Mouse (Mus musculus): ENCODE data around the gene Trim7. TPM values are rescaled to one million over a fixed set of nuclear protein-coding genes. Genes with fewer than 3 reads are reported as not detected.
A peak's percentile ranks its signal among the peaks of the same experiment; 100 is the strongest.
"Not testable (repeated sequence)": the region's sequence is repeated elsewhere in the genome, so short reads cannot be mapped to it uniquely, and the experiment has no call there.

The Trim7 gene
- total and polyA plus RNA-seq, 3 experiments: 0.67 to 4.0 (median 3.0) TPM

DNA sequence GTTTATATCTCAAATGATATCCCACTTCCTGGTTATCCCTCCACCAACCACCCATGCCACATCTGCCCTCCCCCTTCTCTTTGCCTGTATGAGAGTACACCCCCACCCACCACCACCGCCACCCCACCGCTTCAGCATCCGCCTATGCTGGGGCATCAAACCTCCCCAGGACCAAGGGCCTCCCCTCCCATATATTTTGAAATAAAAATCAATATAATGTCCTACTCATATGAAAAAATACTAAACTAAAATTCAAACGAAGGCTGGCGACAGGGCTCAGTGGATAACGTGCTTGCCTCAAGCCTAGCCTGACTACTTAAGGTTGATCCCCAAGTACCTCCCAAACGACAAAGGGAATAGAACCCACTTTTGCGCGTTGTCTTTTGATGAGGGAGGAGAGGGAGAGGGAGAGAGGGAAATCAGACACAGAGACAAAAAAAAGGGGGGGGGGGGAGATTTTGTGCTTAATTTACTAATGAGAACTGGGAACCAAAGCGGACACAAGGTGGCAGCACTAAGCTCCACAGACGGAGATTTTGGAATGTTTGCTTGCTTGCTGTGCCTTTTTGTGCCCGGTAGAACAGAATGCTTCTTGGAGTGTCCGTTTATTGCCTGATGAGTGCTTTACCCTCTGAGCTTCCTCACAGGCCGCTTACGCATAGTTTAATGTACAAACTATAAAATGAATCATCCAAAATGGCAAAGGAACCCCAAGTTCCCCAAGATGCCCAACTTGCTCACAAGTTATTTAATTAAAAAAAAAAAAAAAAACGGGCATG lies 37.4 kb upstream of the Trim7 start:
- DNase-seq (ENCODE audit: low spot score) (no peak), ATAC-seq (ENCODE audit: extremely low read depth, insufficient number of reproducible peaks, low FRiP score, poor library complexity, severe bottlenecking) (no peak)
- peaks cover 32% of the 10 kb centered on the region for H3K4me1 ChIP-seq (ENCODE audit: insufficient read depth, low read depth, low read length)
- TF ChIP-seq CTCF (IDR thresholded peaks at IDR 0.05; ENCODE audit: low read depth, low read length): peak; percentile 21; the same call in 1 of the 2 replicates
- TF ChIP-seq TAL1 (conservative IDR thresholded peaks at IDR 0.05; ENCODE audit: low read depth, low read length): no peak
- TF ChIP-seq GATA2 (IDR thresholded peaks at IDR 0.05; ENCODE audit: borderline replicate concordance, low read depth, low read length): no peak
- TF ChIP-seq POLR2AphosphoS5 (IDR thresholded peaks at IDR 0.05; ENCODE audit: insufficient replicate concordance, low read depth, low read length): no peak
- H3K9me3 ChIP-seq (replicated peaks): peaks cover 4% of the 10 kb centered on the region
- H3K36me3 ChIP-seq (replicated peaks): peaks cover 3% of the 10 kb centered on the region
- peak overlapping the region; percentile 39; the same call in 1 of the 2 replicates for H3K4me3 ChIP-seq (ENCODE audit: low read depth, low read length)
- no peaks in the 10 kb centered on the region for H3K27me3 ChIP-seq (ENCODE audit: insufficient read depth, low read length)

DNA sequence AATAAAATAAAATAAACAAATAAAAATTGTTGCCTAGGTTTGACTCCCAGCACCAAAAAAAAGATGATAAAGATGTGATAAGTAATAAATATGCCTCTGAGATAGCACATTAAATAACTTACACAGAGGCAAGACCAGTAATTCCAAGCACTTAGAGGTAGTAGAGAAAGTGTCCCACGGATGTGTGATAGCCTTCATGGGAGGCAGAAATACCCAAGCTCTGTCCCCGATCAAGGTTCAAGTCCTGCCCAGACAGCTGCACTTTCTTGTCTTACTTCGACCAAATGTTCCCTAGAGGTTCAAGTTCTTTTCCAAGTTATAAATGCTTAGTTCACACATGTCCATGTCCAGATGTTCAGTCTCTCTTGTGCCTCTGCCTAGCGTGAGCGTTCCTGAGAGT lies 36.7 kb upstream of the Trim7 start:
- no peak overlapping the region for H3K4me3 ChIP-seq (ENCODE audit: low read depth, low read length)
- H3K27me3 ChIP-seq (ENCODE audit: insufficient read depth, low read length): no peaks in the 10 kb centered on the region
- H3K9me3 ChIP-seq (replicated peaks): peaks cover 4% of the 10 kb centered on the region
- H3K36me3 ChIP-seq (replicated peaks): peaks cover 6% of the 10 kb centered on the region
- peaks cover 32% of the 10 kb centered on the region for H3K4me1 ChIP-seq (ENCODE audit: insufficient read depth, low read depth, low read length)
- DNase-seq (ENCODE audit: low spot score) (no peak), ATAC-seq (ENCODE audit: extremely low read depth, insufficient number of reproducible peaks, low FRiP score, poor library complexity, severe bottlenecking) (no peak)
- TF ChIP-seq POLR2AphosphoS5 (IDR thresholded peaks at IDR 0.05; ENCODE audit: insufficient replicate concordance, low read depth, low read length): no peak
- no peak for TF ChIP-seq CTCF (IDR thresholded peaks at IDR 0.05; ENCODE audit: low read depth, low read length)
- TF ChIP-seq GATA1 (IDR thresholded peaks at IDR 0.05; ENCODE audit: borderline replicate concordance, low read length): no peak
- no peak for TF ChIP-seq TAL1 (conservative IDR thresholded peaks at IDR 0.05; ENCODE audit: low read depth, low read length)
- TF ChIP-seq GATA2 (IDR thresholded peaks at IDR 0.05; ENCODE audit: borderline replicate concordance, low read depth, low read length): no peak

DNA sequence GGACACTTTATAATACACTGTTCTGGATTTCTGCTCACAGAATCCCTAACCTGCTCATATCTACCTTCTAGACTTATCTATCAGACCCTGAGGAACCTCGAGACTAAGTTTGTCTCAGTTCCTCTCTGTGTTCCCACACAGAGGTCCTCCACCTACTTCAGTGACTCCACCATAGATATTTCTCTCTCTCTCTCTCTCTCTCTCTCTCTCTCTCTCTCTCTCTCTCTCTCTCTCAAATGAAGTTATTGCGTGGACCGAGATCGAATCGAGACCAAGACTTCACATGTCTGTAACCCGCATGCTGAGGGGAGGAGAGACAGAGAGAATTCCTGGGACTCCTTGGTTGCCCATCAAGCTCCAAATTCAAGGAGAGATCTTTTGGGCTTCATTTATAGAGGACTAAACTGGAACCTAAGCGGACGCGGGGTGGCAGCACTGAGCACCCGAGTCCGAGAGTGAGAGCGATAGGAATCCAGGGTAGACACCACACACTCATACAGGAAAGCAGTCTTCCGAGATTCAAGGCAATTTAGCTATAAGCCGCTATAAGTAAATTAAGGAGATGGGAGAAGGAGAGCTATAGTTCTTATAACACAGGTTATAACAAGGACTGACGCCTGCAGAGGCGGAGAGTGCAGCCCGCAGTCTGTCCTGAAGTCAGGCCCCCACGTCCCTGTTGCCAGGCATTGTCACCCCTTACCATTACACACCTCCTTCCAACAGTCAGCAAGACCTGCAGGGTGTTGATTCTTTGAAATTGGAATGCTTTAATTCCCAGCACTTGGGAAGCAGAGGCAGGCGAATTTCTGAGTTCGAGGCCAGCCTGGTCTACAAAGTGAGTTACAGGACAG lies 35.7 kb upstream of the Trim7 start:
- Histone ChIP-seq H3K4me3 (ENCODE audit: low read depth, low read length) (no peak overlapping the region; the same call in 1 of the 2 replicates), H3K27me3 (ENCODE audit: insufficient read depth, low read length) (no peaks in the 10 kb centered on the region), H3K36me3 (replicated peaks) (peaks cover 11% of the 10 kb centered on the region), H3K9me3 (replicated peaks) (peaks cover 4% of the 10 kb centered on the region), H3K4me1 (ENCODE audit: insufficient read depth, low read depth, low read length) (peaks cover 30% of the 10 kb centered on the region)
- no peak for ATAC-seq (ENCODE audit: extremely low read depth, insufficient number of reproducible peaks, low FRiP score, poor library complexity, severe bottlenecking)
- DNase-seq (ENCODE audit: low spot score): peak; percentile 67
- TF ChIP-seq GATA1 (IDR thresholded peaks at IDR 0.05; ENCODE audit: borderline replicate concordance, low read length) (no peak), TAL1 (conservative IDR thresholded peaks at IDR 0.05; ENCODE audit: low read depth, low read length) (no peak), POLR2AphosphoS5 (IDR thresholded peaks at IDR 0.05; ENCODE audit: insufficient replicate concordance, low read depth, low read length) (no peak), GATA2 (IDR thresholded peaks at IDR 0.05; ENCODE audit: borderline replicate concordance, low read depth, low read length) (no peak), CTCF (IDR thresholded peaks at IDR 0.05; ENCODE audit: low read depth, low read length) (peak; percentile 77)

DNA sequence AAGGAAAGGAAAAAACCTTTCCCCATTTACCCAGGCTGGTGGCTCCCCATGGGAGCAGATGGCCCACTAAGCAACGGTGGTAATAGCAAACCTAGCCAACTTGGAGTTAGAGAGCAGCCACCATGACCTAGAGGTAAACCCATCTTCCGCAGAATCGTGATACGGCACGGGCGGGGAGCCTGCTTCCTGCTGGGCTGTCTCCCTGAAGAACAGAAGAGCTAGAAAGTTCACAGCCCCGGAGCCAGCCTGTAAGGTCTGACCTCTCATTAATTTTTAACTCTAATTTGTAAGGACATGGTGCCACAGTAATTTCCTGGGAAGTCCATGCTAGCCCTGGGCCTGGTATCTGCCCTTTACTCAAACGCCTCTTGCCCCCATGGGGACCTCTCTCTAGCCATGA lies 35.0 kb upstream of the Trim7 start:
- Histone ChIP-seq H3K9me3 (replicated peaks) (no peaks in the 10 kb centered on the region), H3K36me3 (replicated peaks) (peaks cover 11% of the 10 kb centered on the region), H3K27me3 (ENCODE audit: insufficient read depth, low read length) (no peaks in the 10 kb centered on the region), H3K4me1 (ENCODE audit: insufficient read depth, low read depth, low read length) (peaks cover 31% of the 10 kb centered on the region), H3K4me3 (ENCODE audit: low read depth, low read length) (no peak overlapping the region)
- ATAC-seq (ENCODE audit: extremely low read depth, insufficient number of reproducible peaks, low FRiP score, poor library complexity, severe bottlenecking): no peak
- TF ChIP-seq CTCF (IDR thresholded peaks at IDR 0.05; ENCODE audit: low read depth, low read length): no peak
- no peak for TF ChIP-seq POLR2AphosphoS5 (IDR thresholded peaks at IDR 0.05; ENCODE audit: insufficient replicate concordance, low read depth, low read length)
- TF ChIP-seq GATA1 (IDR thresholded peaks at IDR 0.05; ENCODE audit: borderline replicate concordance, low read length): no peak
- no peak for TF ChIP-seq GATA2 (IDR thresholded peaks at IDR 0.05; ENCODE audit: borderline replicate concordance, low read depth, low read length)
- TF ChIP-seq TAL1 (conservative IDR thresholded peaks at IDR 0.05; ENCODE audit: low read depth, low read length): no peak
- DNase-seq (ENCODE audit: low spot score): no peak

DNA sequence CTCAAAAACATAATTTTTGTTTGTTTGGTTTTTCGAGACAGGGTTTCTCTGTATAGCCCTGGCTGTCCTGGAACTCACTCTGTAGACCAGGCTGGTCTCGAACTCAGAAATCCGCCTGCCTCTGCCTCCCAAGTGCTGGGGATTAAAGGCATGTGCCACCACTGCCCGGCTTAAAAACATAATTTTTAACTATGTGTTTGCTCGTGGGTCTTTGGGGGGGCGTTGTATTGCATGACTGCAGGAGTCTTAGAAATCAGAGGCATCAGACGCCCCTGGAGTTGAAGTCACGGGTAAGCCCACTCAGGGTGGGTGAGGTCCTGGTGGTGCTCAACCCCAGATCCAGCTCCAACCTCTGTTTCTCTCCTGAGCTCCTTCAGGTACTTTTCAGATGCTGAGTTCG lies 34.0 kb upstream of the Trim7 start:
- ATAC-seq (ENCODE audit: extremely low read depth, insufficient number of reproducible peaks, low FRiP score, poor library complexity, severe bottlenecking); DNase-seq (ENCODE audit: low spot score); H3K27me3 ChIP-seq (ENCODE audit: insufficient read depth, low read length); H3K4me3 ChIP-seq (ENCODE audit: low read depth, low read length); H3K9me3 ChIP-seq (replicated peaks): not testable (repeated sequence)
- Histone ChIP-seq H3K36me3 (replicated peaks) (peaks cover 14% of the 10 kb centered on the region), H3K4me1 (ENCODE audit: insufficient read depth, low read depth, low read length) (peaks cover 40% of the 10 kb centered on the region)

DNA sequence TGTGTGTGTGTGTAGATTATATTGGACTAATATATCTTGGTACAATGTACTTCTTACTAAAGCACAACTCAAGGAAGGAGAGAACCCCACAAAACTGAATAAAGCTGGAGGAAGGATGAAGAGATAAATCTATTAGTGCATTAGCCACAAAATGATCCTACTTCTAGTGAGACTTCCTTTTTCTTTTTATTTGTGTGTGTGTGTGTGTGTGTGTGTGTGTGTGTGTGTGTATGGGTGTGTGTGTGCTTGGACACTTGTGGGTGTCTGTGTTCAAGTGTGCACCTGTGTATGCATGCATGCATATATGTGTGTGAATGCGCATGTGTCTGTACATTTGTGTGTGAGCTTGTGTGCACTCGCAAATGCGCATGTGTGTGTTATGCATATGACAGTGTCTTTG lies 32.8 kb upstream of the Trim7 start:
- Histone ChIP-seq H3K9me3 (replicated peaks) (no peaks in the 10 kb centered on the region), H3K4me1 (ENCODE audit: insufficient read depth, low read depth, low read length) (peaks cover 46% of the 10 kb centered on the region), H3K27me3 (ENCODE audit: insufficient read depth, low read length) (no peaks in the 10 kb centered on the region), H3K36me3 (replicated peaks) (peaks cover 15% of the 10 kb centered on the region), H3K4me3 (ENCODE audit: low read depth, low read length) (no peak overlapping the region)
- TF ChIP-seq CTCF (IDR thresholded peaks at IDR 0.05; ENCODE audit: low read depth, low read length): no peak
- no peak for TF ChIP-seq TAL1 (conservative IDR thresholded peaks at IDR 0.05; ENCODE audit: low read depth, low read length)
- no peak for TF ChIP-seq POLR2AphosphoS5 (IDR thresholded peaks at IDR 0.05; ENCODE audit: insufficient replicate concordance, low read depth, low read length)
- TF ChIP-seq GATA2 (IDR thresholded peaks at IDR 0.05; ENCODE audit: borderline replicate concordance, low read depth, low read length): no peak
- TF ChIP-seq GATA1 (IDR thresholded peaks at IDR 0.05; ENCODE audit: borderline replicate concordance, low read length): no peak
- ATAC-seq (ENCODE audit: extremely low read depth, insufficient number of reproducible peaks, low FRiP score, poor library complexity, severe bottlenecking) (no peak), DNase-seq (ENCODE audit: low spot score) (no peak)

Measured in G1E (cell line).